Mouse (Mus musculus) layer of hippocampus, postnatal 10 days (tissue): Measurements from ENCODE around the gene Sparcl1. TPM values are rescaled to one million over a fixed set of nuclear protein-coding genes. Genes with fewer than 3 reads are reported as not detected.
A peak's percentile ranks its signal among the peaks of the same experiment; 100 is the strongest.

Experiments
- DNase-seq, 2 experiments: peaks; one replicate each; pipeline ENCODE4 v3.0.0; 2021; ENCODE audit warnings: low spot score in 2 of 2
- total RNA-seq, 2 experiments: library from RNA; stranded (reverse); gene quantifications; 2 replicates each; pipeline ENCODE4 v1.2.3; 2021

Sparcl1 gene
- total RNA-seq, 2 experiments from 2014 or later = 1,050 to 1,141 TPM

GRCm38 (mm10) chr5:104112016-104112415, 1.5 kb downstream of the Sparcl1 start:
- DNase-seq = peak in 1 of 2 experiments; percentile 47

- DNase-seq = peak; percentile 46 to 62
Observed at GRCm38 (mm10) chr5:104110171-104110920, 3.2 kb downstream of the Sparcl1 start.

DNA sequence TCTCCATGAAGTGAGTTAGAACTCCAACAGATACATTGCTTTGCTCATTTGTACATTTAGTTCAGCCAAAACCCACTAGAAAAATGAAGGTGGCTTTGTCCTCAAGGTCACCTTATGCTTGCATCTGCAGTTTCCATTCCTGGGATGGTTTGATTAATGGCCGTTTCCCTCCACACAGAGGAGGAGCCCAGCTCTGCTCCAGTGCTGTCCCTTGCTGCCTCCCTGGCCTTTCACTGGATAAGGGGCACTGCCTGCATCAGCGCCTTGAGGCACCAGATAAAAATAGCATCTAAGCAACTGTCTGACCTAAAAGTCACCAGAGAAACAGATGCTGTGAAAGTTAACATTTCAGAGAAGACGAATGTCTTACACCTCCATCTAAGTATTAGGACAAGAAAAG, 4.0 kb downstream of the Sparcl1 start:
- peak in 1 of 2 experiments; percentile 36 for DNase-seq

- DNase-seq = peak in 1 of 2 experiments; percentile 58
Observed at GRCm38 (mm10) chr5:104108879-104109369, 4.6 kb downstream of the Sparcl1 start.

DNA sequence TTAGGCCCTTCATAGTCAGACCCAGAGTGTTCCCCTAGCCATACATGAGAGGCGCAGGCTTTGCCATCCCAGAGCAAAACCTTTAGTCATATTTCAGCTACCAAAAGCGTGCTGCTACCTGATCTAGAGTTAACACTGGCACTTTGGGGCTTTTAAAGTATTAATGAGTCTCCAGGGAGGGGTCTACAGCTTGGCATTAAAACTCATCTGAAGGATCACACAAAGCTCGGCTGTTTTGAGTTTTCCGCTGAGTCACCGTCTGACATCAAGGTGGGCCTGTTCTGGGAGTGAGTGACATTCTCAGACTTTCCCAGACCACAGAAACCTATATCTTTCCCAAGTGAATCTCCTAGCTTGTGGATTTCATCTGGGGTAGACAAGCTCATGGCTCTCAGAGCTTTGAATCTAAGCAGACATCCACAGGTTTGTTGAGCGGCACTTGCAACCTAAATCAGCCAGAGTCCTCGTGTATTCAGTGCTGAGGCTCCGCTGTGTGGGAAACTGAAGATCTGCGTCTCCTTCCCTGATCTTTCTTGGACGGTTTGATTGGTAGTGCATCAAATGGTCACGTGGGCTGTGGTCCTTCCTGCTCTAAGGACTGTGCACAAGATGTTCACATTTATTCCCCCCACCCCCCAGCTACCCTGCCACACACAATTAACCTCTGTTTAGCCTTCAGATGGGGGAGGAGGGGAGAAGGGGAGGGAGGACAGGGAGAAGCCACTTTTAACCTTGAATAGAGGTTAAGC, 5.2 kb downstream of the Sparcl1 start:
- DNase-seq = peak in 1 of 2 experiments; percentile 33

DNA sequence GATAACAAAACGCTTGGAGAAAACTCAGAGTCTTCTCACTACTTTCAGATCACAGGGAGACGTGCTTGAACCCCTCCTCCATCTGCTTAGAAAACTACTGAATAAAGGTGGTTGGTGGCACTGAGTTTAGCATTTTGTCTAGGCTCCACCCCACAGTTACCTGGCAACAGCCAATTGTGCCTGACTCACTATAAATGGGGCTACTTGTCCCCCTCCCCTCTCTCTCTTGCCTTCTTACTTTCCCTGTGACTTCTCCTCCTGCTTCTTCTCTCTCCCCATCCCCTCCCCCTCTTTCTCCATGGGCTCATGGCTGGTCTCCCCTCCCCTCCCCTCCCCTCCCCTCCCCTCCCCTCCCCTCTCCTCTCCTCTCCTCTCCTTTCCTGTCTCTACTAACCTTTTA, 9.4 kb downstream of the Sparcl1 start:
- DNase-seq = no peak

- DNase-seq = no peak
Observed at GRCm38 (mm10) chr5:104103171-104103570, 10.4 kb downstream of the Sparcl1 start.

- DNase-seq = peak in 1 of 2 experiments; percentile 24
Observed at GRCm38 (mm10) chr5:104101678-104102531, 11.6 kb downstream of the Sparcl1 start.

- no peak for DNase-seq
Observed at GRCm38 (mm10) chr5:104096078-104096938, 17.2 kb downstream of the Sparcl1 start.

- DNase-seq = no peak
Observed at GRCm38 (mm10) chr5:104095416-104096077, 18.0 kb downstream of the Sparcl1 start.

- DNase-seq = no peak
Observed at GRCm38 (mm10) chr5:104089751-104090150, 23.8 kb downstream of the Sparcl1 start.

DNA sequence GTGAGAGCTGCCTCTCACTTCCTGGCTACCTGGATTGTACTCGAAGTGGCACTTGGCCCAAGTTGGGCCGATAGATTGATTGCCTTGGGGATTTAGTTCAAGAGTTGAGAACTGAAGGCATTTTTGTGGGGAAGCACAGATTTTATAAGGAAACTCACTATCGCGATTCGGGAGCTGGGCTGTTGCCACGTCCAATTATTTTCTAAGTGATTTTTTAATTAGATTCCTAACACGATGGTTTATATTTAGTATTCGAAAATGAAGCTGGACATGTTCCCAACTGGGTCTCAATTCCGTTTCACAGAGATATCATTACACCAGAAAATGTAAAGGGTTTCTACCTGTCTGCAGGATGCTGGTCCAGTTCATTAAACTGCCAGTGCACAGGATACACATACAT, 28.2 kb downstream of the Sparcl1 start:
- DNase-seq = no peak

GRCm38 (mm10) chr5:104080736-104081135, 32.8 kb downstream of the Sparcl1 start:
- DNase-seq = no peak

- no peak for DNase-seq
Observed at GRCm38 (mm10) chr5:104077508-104077907, 36.0 kb downstream of the Sparcl1 start, which contains the start of gene Gm17660. Gene Gm17660 (minus strand): TSS chr5:104077608.

DNA sequence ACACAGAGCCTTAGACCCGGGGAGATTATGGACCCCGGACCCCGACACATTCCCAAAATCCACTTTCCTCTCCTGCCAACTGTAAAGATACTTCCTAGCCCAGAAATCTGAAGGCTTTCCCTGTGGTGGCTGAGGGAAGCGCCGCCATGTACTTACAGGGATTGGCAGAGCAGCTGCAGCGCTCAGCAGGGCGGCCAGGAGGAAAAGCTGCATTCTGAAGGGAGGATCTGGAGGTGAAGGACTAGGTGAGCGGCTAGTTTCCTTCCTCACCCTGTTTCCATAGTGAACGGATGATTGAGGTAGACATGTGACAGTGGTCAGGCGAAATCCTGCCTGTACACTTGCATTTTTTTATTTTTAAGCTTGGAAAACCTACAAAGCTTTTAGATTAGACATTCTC, 37.2 kb downstream of the Sparcl1 start:
- DNase-seq = no peak

- DNase-seq = peak; percentile 74 to 84
Observed at GRCm38 (mm10) chr5:104074388-104074787, 39.1 kb downstream of the Sparcl1 start.

DNA sequence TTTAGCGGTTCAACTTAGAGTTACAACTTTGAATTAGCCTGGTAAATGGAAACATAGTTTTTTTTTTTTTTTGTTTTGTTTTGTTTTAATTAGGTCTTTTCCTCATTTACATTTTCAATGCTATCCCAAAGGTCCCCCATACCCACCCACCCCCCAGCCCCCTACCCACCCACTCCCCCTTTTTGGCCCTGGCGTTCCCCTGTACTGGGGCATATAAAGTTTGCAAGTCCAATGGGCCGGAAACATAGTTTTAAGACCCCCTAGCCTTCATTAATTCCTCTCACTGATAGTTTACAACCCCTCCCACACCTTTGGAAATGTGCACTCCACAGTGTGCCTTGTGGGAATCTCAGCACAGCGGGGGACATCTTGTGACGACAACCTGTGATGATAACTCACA, 39.9 kb downstream of the Sparcl1 start:
- no peak for DNase-seq

DNA sequence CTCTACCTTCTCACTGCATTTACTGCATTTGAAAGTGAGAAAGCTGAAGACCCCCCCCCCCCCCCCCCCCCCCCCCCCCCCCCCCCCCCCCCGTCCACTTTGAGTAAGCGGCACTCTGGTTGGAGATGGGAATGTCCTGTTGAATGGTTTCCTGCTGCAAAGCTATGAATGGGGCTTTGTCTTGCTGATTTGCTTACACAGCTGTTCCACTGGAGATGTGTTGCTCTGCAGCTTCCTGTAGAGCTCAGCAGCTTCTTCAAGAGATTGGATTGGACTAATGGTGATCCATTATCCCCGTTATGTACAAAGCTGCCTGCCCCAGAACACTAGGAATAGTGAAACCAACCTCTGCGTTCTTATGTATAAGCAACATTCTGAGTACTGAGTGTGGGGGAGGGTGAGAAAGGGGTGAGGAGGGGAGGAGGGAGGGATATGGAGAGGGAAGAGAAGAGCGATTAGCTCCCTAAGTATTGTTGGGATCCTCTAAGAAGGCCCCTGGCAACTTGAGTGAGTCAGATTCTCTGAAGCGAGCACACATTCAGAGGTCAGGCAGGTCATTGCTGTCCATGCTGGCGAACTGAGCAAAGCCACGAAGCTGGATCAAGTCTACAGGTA, 41.2 kb downstream of the Sparcl1 start:
- DNase-seq = no peak

DNA sequence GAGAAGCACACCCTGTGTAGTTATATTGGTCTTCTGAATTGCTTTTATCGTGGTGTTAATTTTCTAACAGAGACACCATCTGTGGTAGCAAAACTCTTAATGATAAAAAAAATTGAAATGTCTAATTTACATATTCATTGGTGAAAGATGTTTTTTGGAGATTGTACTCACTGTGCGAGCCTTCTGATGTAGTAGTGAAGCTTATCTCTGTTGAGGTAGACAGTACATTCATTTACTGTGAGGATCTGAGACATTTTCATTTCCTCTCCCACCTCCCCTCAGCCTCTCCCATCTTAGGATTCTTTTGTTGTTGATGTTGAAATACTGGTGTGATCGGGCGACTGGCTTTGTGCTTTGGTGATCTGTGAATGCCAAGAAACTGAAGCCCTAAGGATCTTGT, 42.5 kb downstream of the Sparcl1 start:
- DNase-seq = no peak
